11 mouse cellular contexts compared by ENCODE assay signal in genomic region chr14:87464655-87465054, GRCm38 (mm10). TPM values are rescaled to one million over a fixed set of nuclear protein-coding genes. Genes with fewer than 3 reads are reported as not detected.
DNase-seq lines count a peak whose midpoint lies in the region; ATAC-seq and TF ChIP-seq lines count a peak whose summit lies in the region.
"Had no signal": no experiment of that assay in that cellular context is flagged by ENCODE, and none has a peak within 500 bp of the region (broad histone marks: within the 10 kb centered on the region; RNA-seq: fewer than 3 reads in every experiment).

No protein-coding gene starts in this region.

- no peaks in the 10 kb centered on the region for H3K4me1 ChIP-seq in hindbrain, embryonic 12.5 days
- H3K4me1 ChIP-seq in hindbrain, embryonic 13.5 days (replicated peaks), result no peaks in the 10 kb centered on the region; the same call in 1 of the 2 replicates
- no peaks in the 10 kb centered on the region for H3K4me1 ChIP-seq in lung, embryonic 15.5 days
- H3K4me1 ChIP-seq in forebrain, embryonic 13.5 days, result no peaks in the 10 kb centered on the region
- no peaks in the 10 kb centered on the region for H3K4me1 ChIP-seq in hindbrain, postnatal 0 days (ENCODE audit: insufficient read depth, low read length)
- H3K4me1 ChIP-seq: embryonic facial prominence, embryonic 12.5 days had no signal

- TF ChIP-seq CTCF in hindbrain, postnatal 0 days (IDR thresholded peaks at IDR 0.05; ENCODE audit: low read depth), result no peak

- peak; percentile 33; the same call in 1 of the 2 replicates for ATAC-seq in hindbrain, embryonic 12.5 days (ENCODE audit: low FRiP score)
- ATAC-seq in hindbrain, embryonic 13.5 days (ENCODE audit: low FRiP score), result no peak
- ATAC-seq in lung, embryonic 15.5 days (ENCODE audit: borderline replicate concordance, extremely low read depth, low FRiP score, low TSS enrichment), result peak; percentile 55; the same call in 1 of the 2 replicates
- ATAC-seq in forebrain, embryonic 13.5 days, result peak; percentile 54
- ATAC-seq in hindbrain, postnatal 0 days, result 0 out of 2 replicates have a peak, but pooled peaks have one; percentile 37

- H3K9ac ChIP-seq in hindbrain, embryonic 12.5 days, result no peak overlapping the region
- H3K9ac ChIP-seq in hindbrain, embryonic 13.5 days, result no peak overlapping the region
- no peak overlapping the region for H3K9ac ChIP-seq in lung, embryonic 15.5 days
- H3K9ac ChIP-seq in forebrain, embryonic 13.5 days, result no peak overlapping the region
- no peak overlapping the region for H3K9ac ChIP-seq in hindbrain, postnatal 0 days (replicated peaks; ENCODE audit: low read length)
- H3K9ac ChIP-seq: embryonic facial prominence, embryonic 12.5 days; limb, embryonic 13.5 days; liver, embryonic 14.5 days had no signal

- H3K4me2 ChIP-seq in hindbrain, embryonic 12.5 days (replicated peaks), result no peak overlapping the region
- no peak overlapping the region for H3K4me2 ChIP-seq in hindbrain, embryonic 13.5 days
- no peak overlapping the region for H3K4me2 ChIP-seq in lung, embryonic 15.5 days
- H3K4me2 ChIP-seq in forebrain, embryonic 13.5 days, result no peak overlapping the region
- H3K4me2 ChIP-seq in hindbrain, postnatal 0 days (ENCODE audit: low read depth, low read length), result no peak overlapping the region
- H3K4me2 ChIP-seq: embryonic facial prominence, embryonic 12.5 days; limb, embryonic 13.5 days had no signal

- H3K4me3 ChIP-seq in hindbrain, embryonic 12.5 days, result no peak overlapping the region
- H3K4me3 ChIP-seq in hindbrain, embryonic 13.5 days, result no peak overlapping the region
- no peak overlapping the region for H3K4me3 ChIP-seq in lung, embryonic 15.5 days
- no peak overlapping the region for H3K4me3 ChIP-seq in forebrain, embryonic 13.5 days
- H3K4me3 ChIP-seq in hindbrain, postnatal 0 days (ENCODE audit: low read length), result no peak overlapping the region
- H3K4me3 ChIP-seq: embryonic facial prominence, embryonic 12.5 days; heart, embryonic 10.5 days; limb, embryonic 13.5 days had no signal

- H3K9me3 ChIP-seq in hindbrain, embryonic 12.5 days (replicated peaks), result no peaks in the 10 kb centered on the region
- H3K9me3 ChIP-seq in hindbrain, embryonic 13.5 days, result no peaks in the 10 kb centered on the region
- H3K9me3 ChIP-seq in lung, embryonic 15.5 days, result no peaks in the 10 kb centered on the region
- no peaks in the 10 kb centered on the region for H3K9me3 ChIP-seq in forebrain, embryonic 13.5 days (replicated peaks)
- no peaks in the 10 kb centered on the region for H3K9me3 ChIP-seq in hindbrain, postnatal 0 days (ENCODE audit: low read length)
- H3K9me3 ChIP-seq: embryonic facial prominence, embryonic 12.5 days; heart, embryonic 10.5 days; limb, embryonic 13.5 days had no signal

- H3K27me3 ChIP-seq in hindbrain, embryonic 12.5 days, result no peaks in the 10 kb centered on the region
- H3K27me3 ChIP-seq in hindbrain, embryonic 13.5 days, result no peaks in the 10 kb centered on the region
- no peaks in the 10 kb centered on the region for H3K27me3 ChIP-seq in lung, embryonic 15.5 days
- H3K27me3 ChIP-seq in forebrain, embryonic 13.5 days, result no peaks in the 10 kb centered on the region
- no peaks in the 10 kb centered on the region for H3K27me3 ChIP-seq in hindbrain, postnatal 0 days (ENCODE audit: insufficient read depth, low read length)
- H3K27me3 ChIP-seq: embryonic facial prominence, embryonic 12.5 days; limb, embryonic 13.5 days had no signal

- H3K36me3 ChIP-seq in hindbrain, embryonic 12.5 days, result no peaks in the 10 kb centered on the region
- no peaks in the 10 kb centered on the region for H3K36me3 ChIP-seq in hindbrain, embryonic 13.5 days
- no peaks in the 10 kb centered on the region for H3K36me3 ChIP-seq in lung, embryonic 15.5 days
- H3K36me3 ChIP-seq in forebrain, embryonic 13.5 days (ENCODE audit: poor library complexity, severe bottlenecking), result no peaks in the 10 kb centered on the region
- no peaks in the 10 kb centered on the region for H3K36me3 ChIP-seq in hindbrain, postnatal 0 days (ENCODE audit: insufficient read depth, low read length)

- no peak overlapping the region for H3K27ac ChIP-seq in hindbrain, embryonic 12.5 days
- no peak overlapping the region for H3K27ac ChIP-seq in hindbrain, embryonic 13.5 days
- H3K27ac ChIP-seq in lung, embryonic 15.5 days, result no peak overlapping the region
- H3K27ac ChIP-seq in forebrain, embryonic 13.5 days, result no peak overlapping the region
- H3K27ac ChIP-seq in hindbrain, postnatal 0 days, result no peak overlapping the region
- H3K27ac ChIP-seq: embryonic facial prominence, embryonic 12.5 days; heart, embryonic 10.5 days; limb, embryonic 13.5 days; liver, embryonic 14.5 days had no signal

- DNase-seq in lung, adult 18-20 months, result no peak
- DNase-seq in hindbrain, postnatal 0 days (ENCODE audit: low spot score), result no peak
- DNase-seq in cerebellum, adult 11-12 months, result no peak

RNA-seq across cellular contexts. Expression of gene Tdrd3, which starts 48.2 kb away (rescaled TPM):
- 44.1 and 47.0 TPM in 2 replicates for polyA plus RNA-seq in hindbrain, embryonic 12.5 days (2016; fragmentation: Nextera tagmentation; extraction: Ambion mirVana)
- 42.1 and 45.4 TPM in 2 replicates for polyA plus RNA-seq in hindbrain, embryonic 13.5 days (2015; fragmentation: Nextera tagmentation; extraction: Ambion mirVana)
- polyA plus RNA-seq in lung, embryonic 15.5 days (2015; fragmentation: Nextera tagmentation; extraction: Ambion mirVana), result 29.2 and 30.6 TPM in 2 replicates
- polyA plus RNA-seq in forebrain, embryonic 13.5 days (2015; fragmentation: Nextera tagmentation; extraction: Ambion mirVana), result 48.1 and 48.2 TPM in 2 replicates
- 11.6 and 30.6 TPM in 2 replicates for total RNA-seq in hindbrain, postnatal 0 days (2014; rRNA removed)
- 26.4 and 28.5 TPM in 2 replicates for polyA plus RNA-seq in hindbrain, postnatal 0 days (2015; fragmentation: Nextera tagmentation; extraction: Ambion mirVana)
